Mouse (Mus musculus): ENCODE results near the gene Hamp2.
"Not testable (repeated sequence)": the region's sequence is repeated elsewhere in the genome, so short reads cannot be mapped to it uniquely, and the experiment has no call there.

Gene Hamp2

GRCm38 (mm10) chr7:30924581-30924980 lies at the start of gene Hamp2:
Hamp2 (minus strand) TSS chr7:30924681.
- DNase-seq (ENCODE audit: low read depth, low spot score) = not testable (repeated sequence)

- DNase-seq (ENCODE audit: low read depth, low spot score) = peak; percentile 36
Measured at GRCm38 (mm10) chr7:30973501-30974289, 49.2 kb upstream of the Hamp2 start, which contains the start of gene Fam187b. Fam187b (plus strand) TSS chr7:30973790.

- DNase-seq (ENCODE audit: low read depth, low spot score) = no peak
Measured at GRCm38 (mm10) chr7:30973251-30973500, 48.7 kb upstream of the Hamp2 start, which contains the start of gene Lsr. Lsr (minus strand) TSS chr7:30973464.

- DNase-seq (ENCODE audit: low read depth, low spot score) = no peak
Measured at GRCm38 (mm10) chr7:30972426-30973250, 48.2 kb upstream of the Hamp2 start.

- no peak for DNase-seq (ENCODE audit: low read depth, low spot score)
Measured at GRCm38 (mm10) chr7:30971901-30972300, 47.4 kb upstream of the Hamp2 start.

- no peak for DNase-seq (ENCODE audit: low read depth, low spot score)
Measured at GRCm38 (mm10) chr7:30969174-30969573, 44.7 kb upstream of the Hamp2 start.

GRCm38 (mm10) chr7:30968611-30969010 lies 44.1 kb upstream of the Hamp2 start:
- no peak for DNase-seq (ENCODE audit: low read depth, low spot score)

- DNase-seq (ENCODE audit: low read depth, low spot score) = no peak
Measured at GRCm38 (mm10) chr7:30966657-30967056, 42.2 kb upstream of the Hamp2 start.

GRCm38 (mm10) chr7:30965677-30966076 lies 41.2 kb upstream of the Hamp2 start:
- DNase-seq (ENCODE audit: low read depth, low spot score) = no peak

- no peak for DNase-seq (ENCODE audit: low read depth, low spot score)
Measured at GRCm38 (mm10) chr7:30964366-30964765, 39.9 kb upstream of the Hamp2 start.

GRCm38 (mm10) chr7:30962862-30963261 lies 38.4 kb upstream of the Hamp2 start:
- no peak for DNase-seq (ENCODE audit: low read depth, low spot score)

GRCm38 (mm10) chr7:30959786-30960349 lies 35.4 kb upstream of the Hamp2 start:
- no peak for DNase-seq (ENCODE audit: low read depth, low spot score)

- no peak for DNase-seq (ENCODE audit: low read depth, low spot score)
Measured at GRCm38 (mm10) chr7:30958866-30959487, 34.5 kb upstream of the Hamp2 start.

GRCm38 (mm10) chr7:30958109-30958865 lies 33.8 kb upstream of the Hamp2 start:
- DNase-seq (ENCODE audit: low read depth, low spot score) = no peak

GRCm38 (mm10) chr7:30957367-30957783 lies 32.9 kb upstream of the Hamp2 start:
- DNase-seq (ENCODE audit: low read depth, low spot score) = peak; percentile 72

GRCm38 (mm10) chr7:30956756-30957366 lies 32.4 kb upstream of the Hamp2 start, which contains the start of gene Usf2:
Usf2 (minus strand) TSS chr7:30956803.
- DNase-seq (ENCODE audit: low read depth, low spot score) = peak; percentile 64

GRCm38 (mm10) chr7:30956357-30956751 lies 31.9 kb upstream of the Hamp2 start:
- no peak for DNase-seq (ENCODE audit: low read depth, low spot score)

- DNase-seq (ENCODE audit: low read depth, low spot score) = no peak
Measured at GRCm38 (mm10) chr7:30955584-30956356, 31.3 kb upstream of the Hamp2 start.

GRCm38 (mm10) chr7:30954971-30955520 lies 30.6 kb upstream of the Hamp2 start:
- DNase-seq (ENCODE audit: low read depth, low spot score) = no peak

GRCm38 (mm10) chr7:30954036-30954435 lies 29.6 kb upstream of the Hamp2 start:
- DNase-seq (ENCODE audit: low read depth, low spot score) = no peak
